Mouse (Mus musculus) kidney, embryonic 14.5 days (tissue): ENCODE data around the gene Rhox2f. TPM values are rescaled to one million over a fixed set of nuclear protein-coding genes. Genes with fewer than 3 reads are reported as not detected.
"Not testable (repeated sequence)": the region's sequence is repeated elsewhere in the genome, so short reads cannot be mapped to it uniquely, and the experiment has no call there.

Source experiments
- ATAC-seq: fragments of 200-750 bp; cut with Nextera tagmentation; 2 replicates; pipeline ENCODE4 v1.8.0; 2017; ENCODE audit warnings: moderate number of reproducible peaks, mild to moderate bottlenecking, moderate TSS enrichment, moderate library complexity; ENCODE audit not compliant: low FRiP score, low TSS enrichment
- H3K27ac ChIP-seq: fragments of 300-500 bp; sonication (generic); 2 replicates; pipeline ENCODE4 v1.5.1; 2014; ENCODE audit warnings: low read depth, mild to moderate bottlenecking, low read length, moderate library complexity, mixed read lengths
- H3K27me3 ChIP-seq: fragments of 300-500 bp; sonication (generic); 2 replicates; pipeline ENCODE4 v1.6.1; 2014; ENCODE audit warnings: mild to moderate bottlenecking, low read length; ENCODE audit not compliant: control insufficient read depth, insufficient read depth
- H3K36me3 ChIP-seq: fragments of 300-500 bp; sonication (generic); 2 replicates; pipeline ENCODE4 v1.6.1; 2014; ENCODE audit warnings: low read length, mixed read lengths; ENCODE audit not compliant: control insufficient read depth, insufficient read depth
- H3K4me1 ChIP-seq: fragments of 300-500 bp; sonication (generic); 2 replicates; pipeline ENCODE4 v1.6.1; 2014; ENCODE audit warnings: low read length, mixed read lengths; ENCODE audit not compliant: control insufficient read depth, insufficient read depth
- H3K4me2 ChIP-seq: fragments of 300-500 bp; sonication (generic); replicated peaks from 2 replicates; pipeline ENCODE4 v1.6.1; 2014; ENCODE audit warnings: low read depth, mild to moderate bottlenecking, low read length
- H3K4me3 ChIP-seq: fragments of 300-500 bp; sonication (generic); 2 replicates; pipeline ENCODE4 v1.5.1; 2014; ENCODE audit warnings: mild to moderate bottlenecking, low read length
- H3K9ac ChIP-seq: fragments of 300-500 bp; sonication (generic); 2 replicates; pipeline ENCODE4 v1.6.1; 2014; ENCODE audit warnings: low read depth, mild to moderate bottlenecking, low read length, moderate library complexity
- H3K9me3 ChIP-seq: fragments of 300-500 bp; sonication (generic); 2 replicates; pipeline ENCODE4 v1.6.1; 2016; ENCODE audit warnings: low read length; ENCODE audit not compliant: control insufficient read depth
- WGBS: fragments of 180-500 bp; shearing (Covaris S2); extraction: QIAGEN DNeasy Blood & Tissue Kit; methylation state at CpG from one replicate; pipeline ENCODE4 v1.1.7; 2014; 5-methylcytosine and 5-hydroxymethylcytosine counted together
- polyA plus RNA-seq: library from polyadenylated mRNA; unstranded; fragments of >200 nt; fragmentation: Nextera tagmentation; extraction: Ambion mirVana; gene quantifications from 2 replicates; pipeline ENCODE4 v1.2.1, GENCODE M21; 2014

Rhox2f gene
- not detected in 2 replicates for polyA plus RNA-seq

GRCm38 (mm10) chrX:37571105-37571504 is at the start of gene Rhox2f:
Gene Rhox2f, plus strand, starts transcription at chrX:37571405.
- not testable (repeated sequence) for H3K4me3 ChIP-seq, H3K4me1 ChIP-seq, H3K9me3 ChIP-seq, ATAC-seq, H3K9ac ChIP-seq, H3K4me2 ChIP-seq, H3K27me3 ChIP-seq, H3K36me3 ChIP-seq, H3K27ac ChIP-seq
- 85% methylated on average over 5 of the region's 8 CpGs for WGBS

GRCm38 (mm10) chrX:37530152-37530551 is 41.1 kb upstream of the Rhox2f start, which contains the start of gene Rhox2e:
Gene Rhox2e, plus strand, starts transcription at chrX:37530452.
- H3K27ac ChIP-seq, H3K36me3 ChIP-seq, H3K4me2 ChIP-seq, H3K9ac ChIP-seq, H3K4me1 ChIP-seq, H3K9me3 ChIP-seq, ATAC-seq, H3K27me3 ChIP-seq, H3K4me3 ChIP-seq: not testable (repeated sequence)
- 83% methylated on average over 2 of the region's 8 CpGs for WGBS

GRCm38 (mm10) chrX:37541719-37542118 is 29.5 kb upstream of the Rhox2f start, which contains the start of gene Rhox3e:
Gene Rhox3e, plus strand, starts transcription at chrX:37542019.
- H3K36me3 ChIP-seq, H3K4me2 ChIP-seq, H3K4me3 ChIP-seq, ATAC-seq, H3K27ac ChIP-seq, H3K9ac ChIP-seq, H3K9me3 ChIP-seq, H3K4me1 ChIP-seq, H3K27me3 ChIP-seq: not testable (repeated sequence)
- no CpG with 5 or more reads among the region's 4 CpGs for WGBS

GRCm38 (mm10) chrX:37557112-37557511 is 14.1 kb upstream of the Rhox2f start, which contains the start of gene Rhox4e:
Gene Rhox4e, plus strand, starts transcription at chrX:37557412.
- H3K4me3 ChIP-seq, H3K36me3 ChIP-seq, H3K9ac ChIP-seq, H3K4me1 ChIP-seq, H3K27ac ChIP-seq, H3K4me2 ChIP-seq, H3K9me3 ChIP-seq, H3K27me3 ChIP-seq, ATAC-seq: not testable (repeated sequence)
- WGBS, result 98% methylated on average over 10 of the region's 18 CpGs

GRCm38 (mm10) chrX:37572638-37573037 is 1.4 kb downstream of the Rhox2f start:
- not testable (repeated sequence) for H3K27me3 ChIP-seq, H3K9me3 ChIP-seq, H3K36me3 ChIP-seq, ATAC-seq, H3K9ac ChIP-seq, H3K4me1 ChIP-seq, H3K4me3 ChIP-seq, H3K4me2 ChIP-seq, H3K27ac ChIP-seq
- WGBS, result 48% methylated on average over 2 of the region's 2 CpGs

GRCm38 (mm10) chrX:37580692-37581091 is 9.5 kb downstream of the Rhox2f start, which contains the start of gene Rhox3f:
Gene Rhox3f, plus strand, starts transcription at chrX:37580992.
- H3K27me3 ChIP-seq, H3K9me3 ChIP-seq, H3K4me2 ChIP-seq, H3K27ac ChIP-seq, H3K9ac ChIP-seq, H3K4me1 ChIP-seq, ATAC-seq, H3K4me3 ChIP-seq, H3K36me3 ChIP-seq: not testable (repeated sequence)

- H3K27me3 ChIP-seq, H3K4me2 ChIP-seq, H3K9ac ChIP-seq, H3K4me3 ChIP-seq, H3K9me3 ChIP-seq, H3K4me1 ChIP-seq, ATAC-seq, H3K27ac ChIP-seq, H3K36me3 ChIP-seq: not testable (repeated sequence)
- WGBS, result 95% methylated on average over 15 of the region's 19 CpGs
These were observed 36.4 kb downstream of the Rhox2f start, which contains the start of gene Rhox4f for GRCm38 (mm10) chrX:37607604-37608003. Gene Rhox4f, minus strand, starts transcription at chrX:37607704.

Other genes with a start within 250 kb of the Rhox2f start
- gene Rhox3a2, start 191.4 kb upstream of the Rhox2f start, polyA plus RNA-seq, result not detected in 2 replicates
- not detected in 2 replicates for gene Rhox4a2, start 180.6 kb upstream of the Rhox2f start, polyA plus RNA-seq
- gene Rhox2b, start 159.3 kb upstream of the Rhox2f start, polyA plus RNA-seq, result not detected in 2 replicates
- not detected in 2 replicates for gene Rhox4b, start 138.9 kb upstream of the Rhox2f start, polyA plus RNA-seq
- not detected in 2 replicates for gene Rhox2c, start 117.7 kb upstream of the Rhox2f start, polyA plus RNA-seq
- gene Rhox3c, start 112.8 kb upstream of the Rhox2f start, polyA plus RNA-seq, result not detected in 2 replicates
- gene Rhox4c, start 91.1 kb upstream of the Rhox2f start, polyA plus RNA-seq, result not detected in 2 replicates
- not detected in 2 replicates for gene Rhox2d, start 78.0 kb upstream of the Rhox2f start, polyA plus RNA-seq
- gene Rhox4d, start 57.0 kb upstream of the Rhox2f start, polyA plus RNA-seq, result not detected in 2 replicates
- not detected in 2 replicates for gene Rhox2e, start 41.0 kb upstream of the Rhox2f start, polyA plus RNA-seq
- gene Rhox3e, start 29.4 kb upstream of the Rhox2f start, polyA plus RNA-seq, result not detected in 2 replicates
- gene Rhox4e, start 14.0 kb upstream of the Rhox2f start, polyA plus RNA-seq, result not detected in 2 replicates
- gene Rhox3f, start 9.6 kb downstream of the Rhox2f start, polyA plus RNA-seq, result not detected in 2 replicates
- gene Rhox4f, start 36.3 kb downstream of the Rhox2f start, polyA plus RNA-seq, result not detected in 2 replicates
- gene Rhox3g, start 57.2 kb downstream of the Rhox2f start, polyA plus RNA-seq, result not detected in 2 replicates
- not detected in 2 replicates for gene Rhox2g, start 72.1 kb downstream of the Rhox2f start, polyA plus RNA-seq
- gene Rhox4g, start 79.9 kb downstream of the Rhox2f start, polyA plus RNA-seq, result not detected in 2 replicates
- not detected in 2 replicates for gene Rhox3h, start 97.4 kb downstream of the Rhox2f start, polyA plus RNA-seq
- not detected in 2 replicates for gene Rhox2h, start 101.9 kb downstream of the Rhox2f start, polyA plus RNA-seq
- 1.8 and 1.9 TPM in 2 replicates for gene Rhox5, start 233.4 kb downstream of the Rhox2f start, polyA plus RNA-seq